Mouse (Mus musculus) small intestine, adult 2 months (tissue): ENCODE measurements around the gene Cxcl14. TPM values are rescaled to one million over a fixed set of nuclear protein-coding genes. Genes with fewer than 3 reads are reported as not detected.

ENCODE experiments used
- H3K27ac ChIP-seq: fragments of 200-500 bp; 2 replicates; pipeline ENCODE4 v1.5.1; 2012; ENCODE audit warnings: low read depth, low read length, control low read depth, inconsistent platforms; ENCODE audit not compliant: insufficient read depth
- H3K27me3 ChIP-seq: fragments of 200-500 bp; 2 replicates; pipeline ENCODE4 v1.6.1; 2012; ENCODE audit warnings: mild to moderate bottlenecking, moderate library complexity, low read length, inconsistent platforms; ENCODE audit not compliant: control insufficient read depth, insufficient read depth
- H3K36me3 ChIP-seq: fragments of 200-500 bp; 2 replicates; pipeline ENCODE4 v1.6.1; 2012; ENCODE audit warnings: mild to moderate bottlenecking, low read length, control low read depth, inconsistent platforms; ENCODE audit not compliant: control insufficient read depth, insufficient read depth
- H3K4me1 ChIP-seq: fragments of 200-500 bp; 2 replicates; pipeline ENCODE4 v1.6.1; 2012; ENCODE audit warnings: low read length, inconsistent platforms, mixed read lengths; ENCODE audit not compliant: control insufficient read depth, insufficient read depth, insufficient read length
- H3K4me3 ChIP-seq: fragments of 200-500 bp; 2 replicates; pipeline ENCODE4 v1.5.1; 2012; ENCODE audit warnings: low read depth, mild to moderate bottlenecking, control low read depth, inconsistent platforms, low read length, moderate library complexity
- CTCF ChIP-seq: fragments of 200-500 bp; IDR thresholded peaks from 2 replicates; pipeline ENCODE4 v1.5.1; 2012; ENCODE audit warnings: low read depth, mild to moderate bottlenecking, control low read depth, inconsistent platforms, low read length, moderate library complexity, mixed read lengths; ENCODE audit not compliant: insufficient replicate concordance, insufficient read length; ENCODE audit errors: extremely low read depth
- POLR2A ChIP-seq: fragments of 200-500 bp; IDR thresholded peaks from 2 replicates; pipeline ENCODE4 v1.6.1; 2012; ENCODE audit warnings: low read depth, mild to moderate bottlenecking, control low read depth, inconsistent platforms, low read length, moderate library complexity
- WGBS: fragments of 180-500 bp; shearing (Covaris S2); methylation state at CpG from one replicate; pipeline ENCODE4 v1.1.7; 2018; 5-methylcytosine and 5-hydroxymethylcytosine counted together
- polyA plus RNA-seq: library from polyadenylated mRNA; depleted of rRNA; stranded (reverse); fragments of >200 nt; gene quantifications from 2 replicates; pipeline ENCODE4 v1.2.3, GENCODE M21; 2012

Cxcl14 gene
- polyA plus RNA-seq, 1 experiment: 68.8 TPM

GRCm38 (mm10) chr13:56332356-56332755 lies 36.0 kb upstream of the Cxcl14 start:
- Histone ChIP-seq H3K27ac (no peak overlapping the region), H3K36me3 (no peaks in the 10 kb centered on the region), H3K4me3 (no peak overlapping the region), H3K27me3 (no peaks in the 10 kb centered on the region), H3K4me1 (no peaks in the 10 kb centered on the region)
- TF ChIP-seq CTCF: no peak
- 74% methylated on average over 6 of the region's 6 CpGs for WGBS

- no peaks in the 10 kb centered on the region for H3K4me1 ChIP-seq
- H3K27me3 ChIP-seq: no peaks in the 10 kb centered on the region
- H3K4me3 ChIP-seq: no peak overlapping the region
- no peaks in the 10 kb centered on the region for H3K36me3 ChIP-seq
- 54% methylated on average over 10 of the region's 10 CpGs for WGBS
- TF ChIP-seq POLR2A (no peak), CTCF (no peak)
- no peak overlapping the region for H3K27ac ChIP-seq
These were observed 34.5 kb upstream of the Cxcl14 start for GRCm38 (mm10) chr13:56330603-56331455.

- Histone ChIP-seq H3K4me3 (no peak overlapping the region), H3K4me1 (no peaks in the 10 kb centered on the region), H3K27me3 (no peaks in the 10 kb centered on the region), H3K36me3 (no peaks in the 10 kb centered on the region), H3K27ac (no peak overlapping the region)
- TF ChIP-seq CTCF (no peak), POLR2A (no peak)
- WGBS: 73% methylated on average over 6 of the region's 6 CpGs
These were observed 33.4 kb upstream of the Cxcl14 start for GRCm38 (mm10) chr13:56329769-56330168.

GRCm38 (mm10) chr13:56329165-56329564 lies 32.8 kb upstream of the Cxcl14 start:
- WGBS: 80% methylated on average over 6 of the region's 6 CpGs
- H3K27me3 ChIP-seq: no peaks in the 10 kb centered on the region
- H3K4me1 ChIP-seq: no peaks in the 10 kb centered on the region
- TF ChIP-seq POLR2A: no peak
- no peak for TF ChIP-seq CTCF
- no peak overlapping the region for H3K4me3 ChIP-seq
- no peak overlapping the region for H3K27ac ChIP-seq
- H3K36me3 ChIP-seq: no peaks in the 10 kb centered on the region

GRCm38 (mm10) chr13:56327779-56328178 lies 31.4 kb upstream of the Cxcl14 start:
- Histone ChIP-seq H3K27ac (no peak overlapping the region), H3K4me3 (no peak overlapping the region), H3K36me3 (no peaks in the 10 kb centered on the region), H3K4me1 (no peaks in the 10 kb centered on the region), H3K27me3 (no peaks in the 10 kb centered on the region)
- peak; percentile 18; the same call in 1 of the 2 replicates for TF ChIP-seq CTCF
- TF ChIP-seq POLR2A: no peak
- 32% methylated on average over 6 of the region's 6 CpGs for WGBS

DNA sequence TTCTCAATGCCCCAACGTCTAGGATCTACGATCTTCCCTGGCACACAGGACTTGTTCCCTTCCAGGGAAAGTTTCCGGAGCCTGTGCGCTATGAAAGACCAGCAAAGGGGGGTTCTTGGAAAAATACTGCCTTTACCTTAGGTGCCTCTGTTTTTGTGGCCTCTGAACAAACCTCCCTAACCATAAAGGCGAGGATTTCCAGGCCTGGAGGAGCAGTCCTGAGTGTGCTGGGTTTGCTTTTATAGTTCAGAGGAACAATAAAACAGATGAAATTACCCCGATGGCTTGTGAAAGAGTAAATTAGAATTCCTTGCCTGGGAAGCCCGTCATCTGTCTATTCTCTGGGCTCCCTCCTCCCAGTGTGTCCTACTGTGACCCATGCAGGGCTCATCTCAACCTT lies 25.3 kb upstream of the Cxcl14 start:
- no peak overlapping the region for H3K27ac ChIP-seq
- no peak for TF ChIP-seq POLR2A
- no peak for TF ChIP-seq CTCF
- no peaks in the 10 kb centered on the region for H3K4me1 ChIP-seq
- WGBS: 61% methylated on average over 7 of the region's 7 CpGs
- no peaks in the 10 kb centered on the region for H3K27me3 ChIP-seq
- no peaks in the 10 kb centered on the region for H3K36me3 ChIP-seq
- no peak overlapping the region for H3K4me3 ChIP-seq

DNA sequence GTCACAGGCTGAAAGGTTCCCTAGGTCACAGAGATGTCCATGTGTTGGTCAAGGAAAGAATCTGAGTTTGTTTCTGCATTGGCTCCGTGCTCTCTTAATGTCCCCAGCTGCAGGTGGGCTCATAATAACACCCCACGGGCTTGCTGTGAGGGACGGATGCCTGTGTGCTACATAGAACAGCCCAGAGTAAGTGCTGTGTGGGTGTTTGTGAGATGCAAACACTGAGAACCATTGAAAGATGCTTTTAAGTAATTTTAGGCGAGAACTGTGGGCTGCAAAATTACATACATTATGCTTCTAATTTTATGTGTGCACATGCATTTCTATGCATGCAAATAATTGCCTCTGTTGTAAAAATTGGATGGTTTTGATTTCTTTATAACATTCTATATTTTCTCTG lies 20.6 kb upstream of the Cxcl14 start:
- no peaks in the 10 kb centered on the region for H3K36me3 ChIP-seq
- no peak overlapping the region for H3K27ac ChIP-seq
- TF ChIP-seq CTCF (no peak), POLR2A (no peak)
- no peak overlapping the region for H3K4me3 ChIP-seq
- no peaks in the 10 kb centered on the region for H3K4me1 ChIP-seq
- 82% methylated on average over 4 of the region's 4 CpGs for WGBS
- no peaks in the 10 kb centered on the region for H3K27me3 ChIP-seq

DNA sequence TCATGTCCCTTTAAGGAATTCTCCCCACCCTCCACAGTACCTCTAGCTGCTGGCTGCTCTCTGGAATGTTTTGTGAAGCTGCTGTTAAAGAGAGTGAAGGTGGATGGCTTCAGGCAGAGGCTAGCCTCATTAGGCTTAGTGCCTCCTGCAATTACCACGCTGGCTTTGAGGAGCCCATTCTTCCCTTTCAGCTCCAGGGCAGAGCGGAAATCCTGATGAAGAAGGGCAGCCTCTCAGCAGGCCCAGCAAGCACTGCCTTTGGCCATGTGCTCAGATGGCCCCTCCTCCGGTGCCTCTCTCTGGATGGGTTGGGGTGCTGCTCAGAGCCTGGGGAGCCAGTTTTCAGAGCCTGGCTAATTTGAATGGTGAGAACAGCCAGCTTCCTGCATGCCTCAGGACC lies 18.9 kb upstream of the Cxcl14 start:
- WGBS: 62% methylated on average over 3 of the region's 3 CpGs
- Histone ChIP-seq H3K36me3 (no peaks in the 10 kb centered on the region), H3K27ac (no peak overlapping the region), H3K4me1 (no peaks in the 10 kb centered on the region), H3K4me3 (no peak overlapping the region), H3K27me3 (no peaks in the 10 kb centered on the region)
- TF ChIP-seq POLR2A (no peak), CTCF (no peak)
